9 mouse cellular contexts compared by ENCODE assay signal in genomic region chr2:58159880-58160279, GRCm38 (mm10). TPM values are rescaled to one million over a fixed set of nuclear protein-coding genes. Genes with fewer than 3 reads are reported as not detected.
DNase-seq lines count a peak whose midpoint lies in the region; ATAC-seq and TF ChIP-seq lines count a peak whose summit lies in the region.
"Had no signal": no experiment of that assay in that cellular context is flagged by ENCODE, and none has a peak within 500 bp of the region (broad histone marks: within the 10 kb centered on the region; RNA-seq: fewer than 3 reads in every experiment).

No protein-coding gene starts in this region.

- peak overlapping the region; percentile 15; the same call in 1 of the 2 replicates for H3K4me3 ChIP-seq in stomach, embryonic 16.5 days (replicated peaks; ENCODE audit: low read length)
- no peak overlapping the region for H3K4me3 ChIP-seq in stomach, postnatal 0 days (ENCODE audit: low read depth, low read length)
- peak overlapping the region; percentile 27 to 58 for H3K4me3 ChIP-seq in liver, embryonic 14.5 days (ENCODE audit: insufficient read depth in 1 of 2, low read depth in 2 of 2, low read length in 2 of 2)
- no peak overlapping the region for H3K4me3 ChIP-seq in intestine, postnatal 0 days (ENCODE audit: low read depth, low read length)
- H3K4me3 ChIP-seq in midbrain, embryonic 10.5 days: no peak overlapping the region
- no peak overlapping the region for H3K4me3 ChIP-seq in neural tube, embryonic 15.5 days (replicated peaks)
- no peak overlapping the region for H3K4me3 ChIP-seq in hindbrain, embryonic 10.5 days
- H3K4me3 ChIP-seq: lung, embryonic 15.5 days had no signal

- no peak overlapping the region for H3K9ac ChIP-seq in stomach, embryonic 16.5 days (ENCODE audit: low read length)
- no peak overlapping the region for H3K9ac ChIP-seq in stomach, postnatal 0 days (ENCODE audit: low read length)
- no peak overlapping the region for H3K9ac ChIP-seq in liver, embryonic 14.5 days (replicated peaks)
- H3K9ac ChIP-seq in intestine, postnatal 0 days (ENCODE audit: low read depth, low read length): no peak overlapping the region
- H3K9ac ChIP-seq in neural tube, embryonic 15.5 days (replicated peaks): no peak overlapping the region
- H3K9ac ChIP-seq: lung, embryonic 15.5 days had no signal

- ATAC-seq in stomach, embryonic 16.5 days (ENCODE audit: insufficient read depth, low FRiP score): no peak
- ATAC-seq in stomach, postnatal 0 days (ENCODE audit: low FRiP score, low TSS enrichment): no peak
- ATAC-seq in liver, embryonic 14.5 days (ENCODE audit: insufficient read depth): peak; percentile 28; the same call in 1 of the 2 replicates
- ATAC-seq in neutrophil, adult 5-6 weeks (ENCODE audit: extremely low read depth, insufficient number of reproducible peaks, low FRiP score, poor library complexity, severe bottlenecking): peak; percentile 44
- no peak for ATAC-seq in intestine, postnatal 0 days
- no peak for ATAC-seq in neural tube, embryonic 15.5 days (ENCODE audit: low FRiP score)

- DNase-seq in stomach, postnatal 0 days (ENCODE audit: low spot score): no peak
- DNase-seq in liver, embryonic 14.5 days (ENCODE audit: low read depth in 3 of 3, low spot score in 3 of 3): no peak
- DNase-seq in midbrain, embryonic 10.5 days (ENCODE audit: low spot score): no peak
- no peak for DNase-seq in hindbrain, embryonic 10.5 days (ENCODE audit: low spot score)

- H3K27me3 ChIP-seq in stomach, embryonic 16.5 days (ENCODE audit: control insufficient read depth, insufficient read depth, low read length): no peaks in the 10 kb centered on the region
- no peaks in the 10 kb centered on the region for H3K27me3 ChIP-seq in stomach, postnatal 0 days (ENCODE audit: control insufficient read depth, insufficient read depth, low read length)
- H3K27me3 ChIP-seq in liver, embryonic 14.5 days (ENCODE audit: control insufficient read depth, insufficient read depth, low read length): no peaks in the 10 kb centered on the region
- H3K27me3 ChIP-seq in intestine, postnatal 0 days (replicated peaks; ENCODE audit: control insufficient read depth, insufficient read depth, low read length): no peaks in the 10 kb centered on the region
- no peaks in the 10 kb centered on the region for H3K27me3 ChIP-seq in midbrain, embryonic 10.5 days (ENCODE audit: low read depth, poor library complexity, severe bottlenecking)
- H3K27me3 ChIP-seq in neural tube, embryonic 15.5 days (replicated peaks): no peaks in the 10 kb centered on the region
- no peaks in the 10 kb centered on the region for H3K27me3 ChIP-seq in hindbrain, embryonic 10.5 days (ENCODE audit: insufficient read depth, poor library complexity, severe bottlenecking)
- H3K27me3 ChIP-seq: lung, embryonic 15.5 days had no signal

- TF ChIP-seq CTCF in stomach, postnatal 0 days (IDR thresholded peaks at IDR 0.05; ENCODE audit: low read depth): no peak
- TF ChIP-seq CTCF in liver, embryonic 14.5 days (IDR thresholded peaks at IDR 0.05; ENCODE audit: low read depth): no peak
- TF ChIP-seq CTCF in intestine, postnatal 0 days (IDR thresholded peaks at IDR 0.05; ENCODE audit: low read depth): no peak

- no peaks in the 10 kb centered on the region for H3K9me3 ChIP-seq in stomach, embryonic 16.5 days (replicated peaks; ENCODE audit: control insufficient read depth, low read length)
- H3K9me3 ChIP-seq in stomach, postnatal 0 days (ENCODE audit: control insufficient read depth, low read length): no peaks in the 10 kb centered on the region
- no peaks in the 10 kb centered on the region for H3K9me3 ChIP-seq in liver, embryonic 14.5 days (ENCODE audit: control insufficient read depth, low read length)
- no peaks in the 10 kb centered on the region for H3K9me3 ChIP-seq in intestine, postnatal 0 days (ENCODE audit: control insufficient read depth)
- no peaks in the 10 kb centered on the region for H3K9me3 ChIP-seq in midbrain, embryonic 10.5 days (replicated peaks)
- H3K9me3 ChIP-seq in neural tube, embryonic 15.5 days (replicated peaks): no peaks in the 10 kb centered on the region
- H3K9me3 ChIP-seq in hindbrain, embryonic 10.5 days: no peaks in the 10 kb centered on the region
- H3K9me3 ChIP-seq: lung, embryonic 15.5 days had no signal

- H3K4me1 ChIP-seq in stomach, embryonic 16.5 days (ENCODE audit: control insufficient read depth, insufficient read depth, low read length): no peaks in the 10 kb centered on the region
- H3K4me1 ChIP-seq in stomach, postnatal 0 days (replicated peaks; ENCODE audit: control insufficient read depth, insufficient read depth): no peaks in the 10 kb centered on the region
- H3K4me1 ChIP-seq in liver, embryonic 14.5 days (replicated peaks; ENCODE audit: control insufficient read depth in 2 of 2, insufficient read depth in 2 of 2, low read length in 1 of 2): peaks cover 0 to 12% of the 10 kb centered on the region in 2 experiments; a peak in 2 of 4 replicates
- no peaks in the 10 kb centered on the region for H3K4me1 ChIP-seq in intestine, postnatal 0 days (replicated peaks; ENCODE audit: control insufficient read depth, insufficient read depth, low read length)
- H3K4me1 ChIP-seq in midbrain, embryonic 10.5 days: no peaks in the 10 kb centered on the region
- no peaks in the 10 kb centered on the region for H3K4me1 ChIP-seq in neural tube, embryonic 15.5 days
- 0 out of 2 replicates have a peak, but pooled peaks cover 3% of the 10 kb centered on the region for H3K4me1 ChIP-seq in hindbrain, embryonic 10.5 days (replicated peaks)

- no peak overlapping the region for H3K4me2 ChIP-seq in stomach, embryonic 16.5 days (ENCODE audit: low read depth, low read length)
- H3K4me2 ChIP-seq in stomach, postnatal 0 days (replicated peaks; ENCODE audit: low read depth): no peak overlapping the region
- peak overlapping the region; percentile 48 for H3K4me2 ChIP-seq in liver, embryonic 14.5 days (ENCODE audit: low read depth)
- no peak overlapping the region for H3K4me2 ChIP-seq in intestine, postnatal 0 days (replicated peaks; ENCODE audit: low read depth)
- H3K4me2 ChIP-seq in neural tube, embryonic 15.5 days: no peak overlapping the region
- H3K4me2 ChIP-seq: lung, embryonic 15.5 days had no signal

- no peak for TF ChIP-seq EP300 in stomach, postnatal 0 days (optimal IDR thresholded peaks at IDR 0.05)
- TF ChIP-seq EP300 in liver, embryonic 14.5 days (IDR thresholded peaks at IDR 0.05; ENCODE audit: low read depth): no peak

- H3K36me3 ChIP-seq in stomach, embryonic 16.5 days (ENCODE audit: control insufficient read depth, insufficient read depth, low read length): no peaks in the 10 kb centered on the region
- no peaks in the 10 kb centered on the region for H3K36me3 ChIP-seq in stomach, postnatal 0 days (ENCODE audit: control insufficient read depth, insufficient read depth, low read length)
- no peaks in the 10 kb centered on the region for H3K36me3 ChIP-seq in liver, embryonic 14.5 days (replicated peaks; ENCODE audit: control insufficient read depth, insufficient read depth, low read depth)
- H3K36me3 ChIP-seq in intestine, postnatal 0 days (ENCODE audit: control insufficient read depth, insufficient read depth): no peaks in the 10 kb centered on the region
- H3K36me3 ChIP-seq in midbrain, embryonic 10.5 days: no peaks in the 10 kb centered on the region
- no peaks in the 10 kb centered on the region for H3K36me3 ChIP-seq in neural tube, embryonic 15.5 days
- H3K36me3 ChIP-seq in hindbrain, embryonic 10.5 days: no peaks in the 10 kb centered on the region
- H3K36me3 ChIP-seq: lung, embryonic 15.5 days had no signal

- WGBS in stomach, embryonic 16.5 days: 88% methylated on average over 13 of the region's 13 CpGs
- WGBS in stomach, postnatal 0 days: 85% methylated on average over 13 of the region's 13 CpGs
- WGBS in liver, embryonic 14.5 days (ENCODE audit: insufficient replicate concordance): 33% methylated on average over 13 of the region's 13 CpGs
- WGBS in intestine, postnatal 0 days: 89% methylated on average over 13 of the region's 13 CpGs
- 94% methylated on average over 13 of the region's 13 CpGs for WGBS in midbrain, embryonic 10.5 days
- WGBS in neural tube, embryonic 15.5 days: 88% methylated on average over 13 of the region's 13 CpGs
- WGBS in hindbrain, embryonic 10.5 days: 91% methylated on average over 13 of the region's 13 CpGs

- H3K27ac ChIP-seq in stomach, embryonic 16.5 days (ENCODE audit: low read length): no peak overlapping the region
- no peak overlapping the region for H3K27ac ChIP-seq in stomach, postnatal 0 days (replicated peaks)
- no peak overlapping the region for H3K27ac ChIP-seq in liver, embryonic 14.5 days
- no peak overlapping the region for H3K27ac ChIP-seq in intestine, postnatal 0 days (ENCODE audit: low read depth, low read length)
- H3K27ac ChIP-seq in midbrain, embryonic 10.5 days (replicated peaks): no peak overlapping the region
- no peak overlapping the region for H3K27ac ChIP-seq in neural tube, embryonic 15.5 days (replicated peaks)
- H3K27ac ChIP-seq in hindbrain, embryonic 10.5 days: no peak overlapping the region
- H3K27ac ChIP-seq: lung, embryonic 15.5 days had no signal

RNA-seq across cellular contexts. Expression of gene Cytip, which starts 35.5 kb away (rescaled TPM):
- polyA plus RNA-seq in stomach, embryonic 16.5 days (2015; fragmentation: Nextera tagmentation; extraction: Ambion mirVana): 1.7 and 2.2 TPM in 2 replicates
- 0.87 and 1.2 TPM in 2 replicates for polyA plus RNA-seq in stomach, postnatal 0 days (2015; fragmentation: Nextera tagmentation; extraction: Ambion mirVana)
- 0.75 and 1.4 TPM in 2 replicates for polyA plus RNA-seq in liver, embryonic 14.5 days (2012; rRNA removed)
- 1.8 and 2.7 TPM in 2 replicates for polyA plus RNA-seq in liver, embryonic 14.5 days (2014; fragmentation: Nextera tagmentation; extraction: Ambion mirVana)
- total RNA-seq in neutrophil, adult 5-6 weeks (2017): 565 and 722 TPM in 2 replicates
- 0.98 and 1.0 TPM in 2 replicates for polyA plus RNA-seq in intestine, postnatal 0 days (2015; fragmentation: Nextera tagmentation; extraction: Ambion mirVana)
- polyA plus RNA-seq in midbrain, embryonic 10.5 days (2016; fragmentation: Nextera tagmentation; extraction: Ambion mirVana): 0.05 and 0.06 TPM in 2 replicates
- 0.08 and 4.6 TPM in 2 replicates for polyA plus RNA-seq in neural tube, embryonic 15.5 days (2015; fragmentation: Nextera tagmentation; extraction: Ambion mirVana)
- 0.27 and 0.30 TPM in 2 replicates for polyA plus RNA-seq in hindbrain, embryonic 10.5 days (2016; fragmentation: Nextera tagmentation; extraction: Ambion mirVana)

Comparison
In these comparisons a context has a peak if more than half of its experiments do, and no peak if none do; other contexts are left out.
1. H3K4me3 ChIP-seq: peak in stomach, embryonic 16.5 days (single experiment) and liver, embryonic 14.5 days (2 of 2); none in stomach, postnatal 0 days (single experiment), intestine, postnatal 0 days (single experiment), midbrain, embryonic 10.5 days (single experiment), neural tube, embryonic 15.5 days (single experiment) and hindbrain, embryonic 10.5 days (single experiment).
2. ATAC-seq: peak in liver, embryonic 14.5 days (single experiment) and neutrophil, adult 5-6 weeks (single experiment); none in stomach, embryonic 16.5 days (single experiment), stomach, postnatal 0 days (single experiment), intestine, postnatal 0 days (single experiment) and neural tube, embryonic 15.5 days (single experiment).